Mouse (Mus musculus): ENCODE data around the gene Mtfmt.

GRCm38 (mm10) chr9:65419633-65420032 lies 15.9 kb upstream of the Mtfmt start:
- TF ChIP-seq GATA1 (IDR thresholded peaks at IDR 0.05; ENCODE audit: low read length) (no peak), TAL1 (IDR thresholded peaks at IDR 0.05; ENCODE audit: low read length) (no peak)

Data from erythroblast, embryonic 14.5 days (primary cell).